Mouse (Mus musculus) G1E (cell line): ENCODE data around the gene Klri2. TPM values are rescaled to one million over a fixed set of nuclear protein-coding genes. Genes with fewer than 3 reads are reported as not detected.
"Not testable (repeated sequence)": the region's sequence is repeated elsewhere in the genome, so short reads cannot be mapped to it uniquely, and the experiment has no call there.

Source experiments
- ATAC-seq: 2 replicates; pipeline ENCODE4 v1.8.0; 2016; ENCODE audit warnings: mild to moderate bottlenecking; ENCODE audit not compliant: insufficient number of reproducible peaks, poor library complexity, low FRiP score, severe bottlenecking; ENCODE audit errors: extremely low read depth
- DNase-seq: peaks from one replicate; pipeline ENCODE4 v3.0.0; 2012; ENCODE audit warnings: low spot score
- H3K27me3 ChIP-seq: 2 replicates; pipeline ENCODE4 v1.6.1; 2012; ENCODE audit warnings: mild to moderate bottlenecking, low read length, inconsistent platforms; ENCODE audit not compliant: insufficient read depth
- H3K36me3 ChIP-seq: replicated peaks from 2 replicates; pipeline ENCODE3; 2012; ENCODE audit warnings: mild to moderate bottlenecking, inconsistent platforms
- H3K4me1 ChIP-seq: 2 replicates; pipeline ENCODE4 v1.6.1; 2012; ENCODE audit warnings: low read depth, low read length, inconsistent platforms, mixed read lengths; ENCODE audit not compliant: insufficient read depth
- H3K4me3 ChIP-seq: 2 replicates; pipeline ENCODE4 v1.5.1; 2012; ENCODE audit warnings: low read depth, mild to moderate bottlenecking, inconsistent platforms, low read length, moderate library complexity, mixed read lengths
- H3K9me3 ChIP-seq: replicated peaks from 2 replicates; pipeline ENCODE4 v1.6.1; 2012; ENCODE audit warnings: inconsistent platforms
- CTCF ChIP-seq: IDR thresholded peaks from 2 replicates; pipeline ENCODE4 v1.5.1; 2012; ENCODE audit warnings: low read depth, low read length, inconsistent platforms, mixed read lengths
- GATA1 ChIP-seq: IDR thresholded peaks from 2 replicates; pipeline ENCODE4 v1.6.1; 2012; ENCODE audit warnings: borderline replicate concordance, low read length, inconsistent platforms, mixed read lengths
- GATA2 ChIP-seq: IDR thresholded peaks from 2 replicates; pipeline ENCODE4 v1.6.1; 2012; ENCODE audit warnings: low read depth, low read length, inconsistent platforms, borderline replicate concordance
- POLR2AphosphoS5 ChIP-seq: IDR thresholded peaks from 2 replicates; pipeline ENCODE4 v1.6.1; 2012; ENCODE audit warnings: low read depth, low read length, inconsistent platforms; ENCODE audit not compliant: insufficient replicate concordance
- TAL1 ChIP-seq: conservative IDR thresholded peaks from 2 replicates; pipeline ENCODE4 v1.6.1; 2012; ENCODE audit warnings: low read depth, low read length, inconsistent platforms, mixed read lengths
- polyA plus RNA-seq: library from polyadenylated mRNA; stranded (reverse); fragments of >175 nt; gene quantifications from 2 replicates; pipeline ENCODE4 v1.2.3, GENCODE M21; 2012
- total RNA-seq, 2 experiments: library from RNA; stranded (forward) in 1 of 2; stranded (reverse) in 1 of 2; fragments of 200-1000 nt in 1 of 2; fragments of >200 nt in 1 of 2; fragmentation: Nextera tagmentation in 1 of 2; gene quantifications; 2 replicates each; pipeline ENCODE4 v1.2.3; 2014 to 2017

Gene Klri2
- total RNA-seq (2014; fragmentation: Nextera tagmentation) (not detected in 2 replicates), total RNA-seq (2017) (0.06 and 0.16 TPM in 2 replicates), polyA plus RNA-seq (not detected in 2 replicates)

DNA sequence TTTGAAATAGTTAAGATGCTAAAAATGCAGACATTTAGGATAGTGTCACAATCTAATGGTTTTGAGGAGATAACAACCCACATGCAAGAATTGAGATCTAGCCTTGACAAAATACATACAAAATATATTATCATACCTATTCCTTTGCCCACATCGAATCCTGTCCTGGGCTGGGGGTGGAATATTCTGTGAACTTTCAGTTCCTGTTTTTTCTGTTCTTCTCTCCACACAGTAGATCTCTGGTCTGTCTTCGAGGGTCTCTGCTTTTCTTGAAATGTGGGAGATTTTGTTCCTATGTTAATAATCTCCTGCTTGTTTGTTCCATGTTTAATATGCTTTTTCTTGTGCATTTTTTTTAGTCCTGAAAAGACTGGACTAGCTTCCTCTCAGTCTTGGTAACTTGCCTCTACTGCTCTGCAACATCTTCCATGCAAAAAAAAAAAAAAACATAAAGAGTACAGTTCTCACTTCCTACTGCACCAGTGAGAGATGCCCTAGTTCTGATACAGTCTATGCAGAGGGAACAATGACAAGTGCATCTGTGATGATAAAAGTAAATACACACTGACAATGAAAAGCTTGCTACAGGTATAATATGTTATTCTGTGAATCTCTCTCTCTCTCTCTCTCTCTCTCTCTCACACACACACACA, at the start of gene Klri2:
Gene Klri2, minus strand, starts transcription at position 416 of the 653 bp plus-strand sequence.
- Histone ChIP-seq H3K4me1 (no peaks in the 10 kb centered on the region), H3K4me3 (no peak within 1 kb of the TSS), H3K36me3 (no peaks in the 10 kb centered on the region), H3K9me3 (no peaks in the 10 kb centered on the region), H3K27me3 (no peaks in the 10 kb centered on the region)
- no peak for TF ChIP-seq TAL1
- no peak for TF ChIP-seq POLR2AphosphoS5
- TF ChIP-seq GATA2 = no peak
- no peak for TF ChIP-seq CTCF
- TF ChIP-seq GATA1 = no peak
- DNase-seq (no peak), ATAC-seq (no peak)

DNA sequence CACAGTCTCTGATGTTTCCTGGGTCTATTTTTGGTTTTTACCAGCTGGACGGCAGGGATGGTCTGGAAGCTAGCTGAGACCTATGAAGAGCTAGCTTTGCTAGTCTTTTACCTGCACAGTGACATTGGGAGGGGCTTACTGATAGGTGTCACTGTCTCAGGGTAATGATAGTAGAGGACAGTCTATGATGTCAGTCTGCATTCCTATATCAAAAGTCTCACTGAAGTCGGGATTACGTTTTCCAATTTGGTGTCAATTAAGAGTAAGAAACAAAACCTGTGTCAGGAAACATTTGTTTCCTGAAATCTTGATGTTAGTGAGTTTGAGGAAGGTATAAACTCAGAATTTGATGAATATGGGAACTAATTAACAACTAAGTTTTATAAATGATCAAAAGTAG, 43.9 kb upstream of the Klri2 start, which contains the start of gene Gm156:
Gene Gm156, minus strand, starts transcription at position 101 of the 400 bp plus-strand sequence.
- not testable (repeated sequence) for H3K27me3 ChIP-seq, H3K9me3 ChIP-seq, H3K36me3 ChIP-seq, ATAC-seq, DNase-seq, H3K4me1 ChIP-seq, H3K4me3 ChIP-seq

DNA sequence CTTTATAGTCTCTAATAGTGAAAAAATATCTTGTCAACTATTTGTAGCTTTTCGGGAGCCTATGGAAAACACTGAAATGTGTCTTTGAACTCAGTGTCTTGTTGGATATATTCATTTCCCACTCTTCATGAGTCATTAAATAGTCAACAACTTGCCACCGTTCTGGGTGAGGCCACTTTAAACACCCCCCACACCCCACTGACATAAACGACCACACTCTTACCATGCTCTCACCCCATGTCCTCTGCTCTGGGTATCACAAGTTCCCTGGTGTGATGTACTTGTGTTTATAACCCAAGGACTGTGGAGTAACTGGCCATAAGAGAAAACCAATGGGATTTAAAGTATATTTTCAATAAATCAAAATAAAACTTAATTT, 7.4 kb upstream of the Klri2 start:
- DNase-seq = no peak
- TF ChIP-seq GATA1 = no peak
- TF ChIP-seq GATA2 = no peak
- Histone ChIP-seq H3K27me3 (no peaks in the 10 kb centered on the region), H3K36me3 (no peaks in the 10 kb centered on the region), H3K9me3 (peaks cover 9% of the 10 kb centered on the region), H3K4me3 (no peak overlapping the region), H3K4me1 (no peaks in the 10 kb centered on the region)
- ATAC-seq = no peak

DNA sequence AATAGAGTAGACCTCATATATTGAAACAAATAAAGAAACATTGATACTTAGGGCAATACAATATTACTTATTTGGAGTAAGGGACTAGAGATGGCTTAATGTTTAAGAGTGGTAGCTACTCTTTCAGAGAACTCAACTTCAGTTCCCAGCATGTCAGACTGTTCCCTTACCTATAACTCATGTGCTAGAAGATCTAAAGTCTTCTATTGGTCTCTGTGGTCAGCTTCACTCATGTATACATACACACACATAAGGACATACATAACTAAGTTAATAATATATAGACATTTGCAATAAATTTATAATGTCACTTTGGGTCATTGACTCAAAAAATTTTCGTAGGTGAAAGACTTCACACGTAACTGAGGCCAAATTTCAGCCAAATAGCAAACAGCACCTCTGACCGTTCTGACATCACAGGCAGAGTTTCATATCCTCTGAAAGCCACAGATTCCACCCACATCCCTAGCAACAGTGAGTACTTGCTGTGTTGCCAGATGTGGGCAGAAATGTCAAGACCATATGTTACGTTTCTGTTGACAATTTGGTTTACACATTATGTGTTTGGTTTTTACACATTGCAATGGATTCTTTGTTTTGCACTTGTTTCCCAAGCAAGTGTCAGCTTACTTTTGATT, 6.9 kb upstream of the Klri2 start:
- DNase-seq = no peak
- Histone ChIP-seq H3K4me1 (no peaks in the 10 kb centered on the region), H3K9me3 (peaks cover 9% of the 10 kb centered on the region), H3K36me3 (no peaks in the 10 kb centered on the region), H3K4me3 (no peak overlapping the region), H3K27me3 (no peaks in the 10 kb centered on the region)
- TF ChIP-seq GATA2 (no peak), GATA1 (no peak), CTCF (no peak), TAL1 (no peak), POLR2AphosphoS5 (no peak)
- no peak for ATAC-seq

DNA sequence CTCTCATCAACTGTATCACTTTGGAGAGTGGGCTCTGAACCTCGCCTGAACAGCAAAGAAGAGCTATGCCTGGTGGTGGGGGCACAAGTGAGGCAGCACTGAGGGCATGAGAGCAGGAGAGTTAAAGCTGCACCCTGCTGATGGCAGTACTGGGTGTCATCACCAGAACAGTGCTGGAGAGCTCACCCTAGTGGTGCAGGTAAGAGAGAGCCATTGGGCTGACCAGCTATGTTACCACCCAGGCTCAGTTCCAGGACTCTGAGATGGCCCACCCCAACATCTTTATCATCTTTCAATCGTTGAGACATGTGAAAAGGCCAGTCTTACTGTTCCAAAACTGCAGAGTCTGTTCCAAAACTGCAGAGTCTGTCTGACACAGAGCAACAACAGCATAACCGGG, 5.9 kb upstream of the Klri2 start:
- Histone ChIP-seq H3K36me3 (no peaks in the 10 kb centered on the region), H3K27me3 (no peaks in the 10 kb centered on the region), H3K4me3 (no peak overlapping the region), H3K9me3 (peaks cover 9% of the 10 kb centered on the region), H3K4me1 (no peaks in the 10 kb centered on the region)
- no peak for TF ChIP-seq CTCF
- TF ChIP-seq GATA2 = no peak
- TF ChIP-seq GATA1 = no peak
- no peak for TF ChIP-seq TAL1
- no peak for TF ChIP-seq POLR2AphosphoS5
- ATAC-seq (no peak), DNase-seq (no peak)

DNA sequence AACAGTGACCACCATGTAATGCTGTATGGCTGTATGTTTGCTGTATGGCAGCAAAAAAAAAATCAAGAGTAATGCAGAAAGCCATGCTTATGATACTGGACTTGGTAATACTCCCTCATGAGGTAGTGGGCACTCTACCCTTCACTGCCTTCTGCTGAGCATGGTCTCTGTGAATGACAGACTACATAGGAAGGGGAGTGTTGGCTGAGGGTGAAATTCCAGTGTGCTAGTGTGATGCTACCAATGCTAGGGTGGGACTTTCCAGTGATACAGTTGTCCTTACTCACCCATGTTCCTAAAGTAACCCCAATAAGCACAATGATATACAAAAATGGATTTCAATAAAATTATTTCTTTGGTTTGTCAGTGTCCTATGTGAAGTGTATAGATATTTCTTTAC, 3.9 kb downstream of the Klri2 start:
- Histone ChIP-seq H3K4me3 (no peak overlapping the region), H3K27me3 (no peaks in the 10 kb centered on the region), H3K36me3 (no peaks in the 10 kb centered on the region), H3K4me1 (no peaks in the 10 kb centered on the region), H3K9me3 (no peaks in the 10 kb centered on the region)
- no peak for TF ChIP-seq TAL1
- DNase-seq (no peak), ATAC-seq (no peak)

DNA sequence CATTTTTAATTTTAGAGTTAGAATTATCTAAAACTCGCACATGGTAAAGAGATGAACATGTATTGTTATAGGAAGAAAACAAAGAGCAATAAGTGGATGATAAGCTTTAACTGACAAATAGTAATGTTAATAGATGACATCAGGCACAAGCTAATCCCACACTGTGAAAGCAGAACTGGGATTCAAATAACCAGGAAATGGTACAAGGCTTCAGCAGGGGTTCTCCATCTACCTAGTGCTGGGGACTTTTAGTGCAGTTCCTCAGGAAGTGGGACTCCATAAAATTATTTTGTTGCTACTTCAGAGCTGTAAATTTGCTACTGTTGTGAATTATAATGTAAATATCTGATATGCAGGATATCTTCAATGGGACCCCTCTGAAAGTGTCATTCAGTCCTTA, 13.0 kb downstream of the Klri2 start:
- DNase-seq (no peak), ATAC-seq (no peak)
- TF ChIP-seq CTCF (no peak), GATA2 (no peak), GATA1 (no peak), TAL1 (no peak), POLR2AphosphoS5 (no peak)
- Histone ChIP-seq H3K9me3 (no peaks in the 10 kb centered on the region), H3K27me3 (no peaks in the 10 kb centered on the region), H3K4me1 (no peaks in the 10 kb centered on the region), H3K36me3 (no peaks in the 10 kb centered on the region), H3K4me3 (no peak overlapping the region)
